Mouse (Mus musculus) 3134 (cell line): ENCODE measurements around the gene Gm11595.
"Not testable (repeated sequence)": the region's sequence is repeated elsewhere in the genome, so short reads cannot be mapped to it uniquely, and the experiment has no call there.

Experiments used
- DNase-seq: peaks from one replicate; pipeline ENCODE4 v3.0.0-alpha.2; 2011; ENCODE audit warnings: low spot score; ENCODE audit not compliant: insufficient read length; ENCODE audit errors: extremely low read depth

The Gm11595 gene

GRCm38 (mm10) chr11:99772813-99773212, at the start of gene Gm11595:
Gm11595 (minus strand) TSS chr11:99772913.
- not testable (repeated sequence) for DNase-seq

GRCm38 (mm10) chr11:99815566-99815965, 42.9 kb upstream of the Gm11595 start, which contains the start of gene Gm11564:
Gm11564 (minus strand) TSS chr11:99815666.
- DNase-seq, result not testable (repeated sequence)

- not testable (repeated sequence) for DNase-seq
Observed at GRCm38 (mm10) chr11:99809792-99810191, 37.1 kb upstream of the Gm11595 start, which contains the start of gene Krtap4-13. Krtap4-13 (minus strand) TSS chr11:99809892.

GRCm38 (mm10) chr11:99804346-99804745, 31.6 kb upstream of the Gm11595 start, which contains the start of gene Gm11554:
Gm11554 (minus strand) TSS chr11:99804446.
- not testable (repeated sequence) for DNase-seq

- not testable (repeated sequence) for DNase-seq
Observed at GRCm38 (mm10) chr11:99798832-99799231, 26.1 kb upstream of the Gm11595 start, which contains the start of gene Gm11569. Gm11569 (minus strand) TSS chr11:99798932.

- no peak for DNase-seq
Observed at GRCm38 (mm10) chr11:99793367-99793766, 20.7 kb upstream of the Gm11595 start, which contains the start of gene Gm11596. Gm11596 (minus strand) TSS chr11:99793467.

GRCm38 (mm10) chr11:99784900-99785299, 12.2 kb upstream of the Gm11595 start, which contains the start of gene Krtap4-9:
Krtap4-9 (plus strand) TSS chr11:99785200.
- DNase-seq, result not testable (repeated sequence)

- no peak for DNase-seq
Observed at GRCm38 (mm10) chr11:99780604-99781003, 7.9 kb upstream of the Gm11595 start, which contains the start of gene Krtap4-8. Krtap4-8 (minus strand) TSS chr11:99780704.

- DNase-seq, result no peak
Observed at GRCm38 (mm10) chr11:99778401-99778800, 5.7 kb upstream of the Gm11595 start.

- peak; percentile 30 for DNase-seq
Observed at GRCm38 (mm10) chr11:99768410-99768809, 4.3 kb downstream of the Gm11595 start.

GRCm38 (mm10) chr11:99758877-99759276, 13.8 kb downstream of the Gm11595 start:
- no peak for DNase-seq

- no peak for DNase-seq
Observed at GRCm38 (mm10) chr11:99743985-99744384, 28.7 kb downstream of the Gm11595 start.

- no peak for DNase-seq
Observed at GRCm38 (mm10) chr11:99734190-99734589, 38.5 kb downstream of the Gm11595 start, which contains the start of gene Gm14180. Gm14180 (minus strand) TSS chr11:99734290.

- no peak for DNase-seq
Observed at GRCm38 (mm10) chr11:99724061-99724460, 48.7 kb downstream of the Gm11595 start.
